Mouse (Mus musculus): ENCODE measurements at regions not wholly inside any gene's neighbourhood (a gene's known extent, or its start where the extent isn't known, plus 50 kb on each side); places are given as distances from the start of the nearest gene placed in this dataset.

- no peak for TF ChIP-seq CHD2 (IDR thresholded peaks at IDR 0.05; ENCODE audit: low read depth, low read length)
- no peak for TF ChIP-seq HCFC1 (IDR thresholded peaks at IDR 0.05; ENCODE audit: borderline replicate concordance, insufficient read depth, low read length)
- no peak for TF ChIP-seq MAFK (IDR thresholded peaks at IDR 0.05; ENCODE audit: insufficient read depth, low read depth, low read length)
- no peak for TF ChIP-seq ZNF384 (IDR thresholded peaks at IDR 0.05; ENCODE audit: low read depth, low read length)
- no peak for TF ChIP-seq ZC3H11A (IDR thresholded peaks at IDR 0.05; ENCODE audit: borderline replicate concordance, low read depth, low read length)
Observed at GRCm38 (mm10) chr12:86579716-86580115, 98.8 kb upstream of the Vash1 start.
